Mouse (Mus musculus): ENCODE data around the gene Rnf40. TPM values are rescaled to one million over a fixed set of nuclear protein-coding genes. Genes with fewer than 3 reads are reported as not detected.

Rnf40 gene
- polyA plus RNA-seq, 2 experiments: 42.5 to 51.9 TPM

GRCm38 (mm10) chr7:127591108-127591507 is 2.5 kb downstream of the Rnf40 start:
- Histone ChIP-seq H3K9ac (ENCODE audit: low read depth, low read length, severe bottlenecking) (no peak overlapping the region), H3K27me3 (ENCODE audit: control insufficient read depth, insufficient read depth, low read length) (no peaks in the 10 kb centered on the region), H3K9me3 (ENCODE audit: control insufficient read depth, low read length) (no peaks in the 10 kb centered on the region), H3K4me2 (replicated peaks; ENCODE audit: low read depth, low read length, severe bottlenecking) (no peak overlapping the region), H3K36me3 (ENCODE audit: control insufficient read depth, insufficient read depth, low read length) (peaks cover 66% of the 10 kb centered on the region), H3K27ac (replicated peaks; ENCODE audit: low read depth, low read length) (no peak overlapping the region), H3K4me1 (ENCODE audit: control insufficient read depth, insufficient read depth, low read length) (peaks cover 10% of the 10 kb centered on the region; the same call in 1 of the 2 replicates), H3K4me3 (replicated peaks; ENCODE audit: low read length) (no peak overlapping the region)
- DNase-seq (ENCODE audit: low spot score) (no peak), ATAC-seq (ENCODE audit: low FRiP score, low read depth) (no peak)
- WGBS: 87% methylated on average over 10 of the region's 10 CpGs
- TF ChIP-seq POLR2A (IDR thresholded peaks at IDR 0.05; ENCODE audit: borderline replicate concordance, extremely low read depth, insufficient read depth, insufficient read length): no peak

GRCm38 (mm10) chr7:127592575-127592974 is 4.0 kb downstream of the Rnf40 start:
- DNase-seq (ENCODE audit: low spot score) (no peak), ATAC-seq (ENCODE audit: low FRiP score, low read depth) (no peak)
- H3K4me3 ChIP-seq (replicated peaks; ENCODE audit: low read length): no peak overlapping the region
- TF ChIP-seq POLR2A (IDR thresholded peaks at IDR 0.05; ENCODE audit: borderline replicate concordance, extremely low read depth, insufficient read depth, insufficient read length): no peak
- no peak overlapping the region for H3K9ac ChIP-seq (ENCODE audit: low read depth, low read length, severe bottlenecking)
- H3K4me2 ChIP-seq (replicated peaks; ENCODE audit: low read depth, low read length, severe bottlenecking): no peak overlapping the region
- no peak overlapping the region for H3K27ac ChIP-seq (replicated peaks; ENCODE audit: low read depth, low read length)
- H3K27me3 ChIP-seq (ENCODE audit: control insufficient read depth, insufficient read depth, low read length): no peaks in the 10 kb centered on the region
- H3K4me1 ChIP-seq (ENCODE audit: control insufficient read depth, insufficient read depth, low read length): peaks cover 6% of the 10 kb centered on the region; the same call in 1 of the 2 replicates
- H3K36me3 ChIP-seq (ENCODE audit: control insufficient read depth, insufficient read depth, low read length): peaks cover 80% of the 10 kb centered on the region
- 90% methylated on average over 14 of the region's 14 CpGs for WGBS
- no peaks in the 10 kb centered on the region for H3K9me3 ChIP-seq (ENCODE audit: control insufficient read depth, low read length)

- DNase-seq (ENCODE audit: low spot score) (no peak), ATAC-seq (ENCODE audit: low FRiP score, low read depth) (no peak)
- H3K36me3 ChIP-seq (ENCODE audit: control insufficient read depth, insufficient read depth, low read length): peaks cover 99% of the 10 kb centered on the region
- no peaks in the 10 kb centered on the region for H3K4me1 ChIP-seq (ENCODE audit: control insufficient read depth, insufficient read depth, low read length)
- WGBS: 96% methylated on average over 17 of the region's 17 CpGs
- H3K27ac ChIP-seq (replicated peaks; ENCODE audit: low read depth, low read length): no peak overlapping the region
- H3K4me2 ChIP-seq (replicated peaks; ENCODE audit: low read depth, low read length, severe bottlenecking): no peak overlapping the region
- no peak overlapping the region for H3K9ac ChIP-seq (ENCODE audit: low read depth, low read length, severe bottlenecking)
- no peaks in the 10 kb centered on the region for H3K27me3 ChIP-seq (ENCODE audit: control insufficient read depth, insufficient read depth, low read length)
- no peak overlapping the region for H3K4me3 ChIP-seq (replicated peaks; ENCODE audit: low read length)
- H3K9me3 ChIP-seq (ENCODE audit: control insufficient read depth, low read length): no peaks in the 10 kb centered on the region
- no peak for TF ChIP-seq POLR2A (IDR thresholded peaks at IDR 0.05; ENCODE audit: borderline replicate concordance, extremely low read depth, insufficient read depth, insufficient read length)
These were observed 8.2 kb downstream of the Rnf40 start for GRCm38 (mm10) chr7:127596747-127597146.

- no peak overlapping the region for H3K4me2 ChIP-seq (replicated peaks; ENCODE audit: low read depth, low read length, severe bottlenecking)
- WGBS: 93% methylated on average over 7 of the region's 7 CpGs
- no peaks in the 10 kb centered on the region for H3K27me3 ChIP-seq (ENCODE audit: control insufficient read depth, insufficient read depth, low read length)
- H3K9ac ChIP-seq (ENCODE audit: low read depth, low read length, severe bottlenecking): no peak overlapping the region
- ATAC-seq (ENCODE audit: low FRiP score, low read depth) (no peak), DNase-seq (ENCODE audit: low spot score) (no peak)
- H3K9me3 ChIP-seq (ENCODE audit: control insufficient read depth, low read length): no peaks in the 10 kb centered on the region
- TF ChIP-seq POLR2A (IDR thresholded peaks at IDR 0.05; ENCODE audit: borderline replicate concordance, extremely low read depth, insufficient read depth, insufficient read length): no peak
- no peak overlapping the region for H3K27ac ChIP-seq (replicated peaks; ENCODE audit: low read depth, low read length)
- no peak overlapping the region for H3K4me3 ChIP-seq (replicated peaks; ENCODE audit: low read length)
- no peaks in the 10 kb centered on the region for H3K4me1 ChIP-seq (ENCODE audit: control insufficient read depth, insufficient read depth, low read length)
- peaks cover 98% of the 10 kb centered on the region for H3K36me3 ChIP-seq (ENCODE audit: control insufficient read depth, insufficient read depth, low read length)
These were observed 12.0 kb downstream of the Rnf40 start for GRCm38 (mm10) chr7:127600612-127601011.

GRCm38 (mm10) chr7:127601735-127602134 is 13.2 kb downstream of the Rnf40 start:
- Histone ChIP-seq H3K4me3 (replicated peaks; ENCODE audit: low read length) (no peak overlapping the region), H3K27me3 (ENCODE audit: control insufficient read depth, insufficient read depth, low read length) (no peaks in the 10 kb centered on the region), H3K27ac (replicated peaks; ENCODE audit: low read depth, low read length) (no peak overlapping the region), H3K9me3 (ENCODE audit: control insufficient read depth, low read length) (no peaks in the 10 kb centered on the region), H3K36me3 (ENCODE audit: control insufficient read depth, insufficient read depth, low read length) (peaks cover 96% of the 10 kb centered on the region), H3K9ac (ENCODE audit: low read depth, low read length, severe bottlenecking) (no peak overlapping the region), H3K4me1 (ENCODE audit: control insufficient read depth, insufficient read depth, low read length) (no peaks in the 10 kb centered on the region), H3K4me2 (replicated peaks; ENCODE audit: low read depth, low read length, severe bottlenecking) (no peak overlapping the region)
- no peak for TF ChIP-seq POLR2A (IDR thresholded peaks at IDR 0.05; ENCODE audit: borderline replicate concordance, extremely low read depth, insufficient read depth, insufficient read length)
- WGBS: 88% methylated on average over 4 of the region's 4 CpGs
- DNase-seq (ENCODE audit: low spot score) (no peak), ATAC-seq (ENCODE audit: low FRiP score, low read depth) (no peak)

- WGBS: 82% methylated on average over 2 of the region's 2 CpGs
- Histone ChIP-seq H3K9me3 (ENCODE audit: control insufficient read depth, low read length) (no peaks in the 10 kb centered on the region), H3K4me2 (replicated peaks; ENCODE audit: low read depth, low read length, severe bottlenecking) (no peak overlapping the region), H3K4me1 (ENCODE audit: control insufficient read depth, insufficient read depth, low read length) (no peaks in the 10 kb centered on the region), H3K9ac (ENCODE audit: low read depth, low read length, severe bottlenecking) (no peak overlapping the region), H3K36me3 (ENCODE audit: control insufficient read depth, insufficient read depth, low read length) (peaks cover 93% of the 10 kb centered on the region), H3K4me3 (replicated peaks; ENCODE audit: low read length) (no peak overlapping the region), H3K27ac (replicated peaks; ENCODE audit: low read depth, low read length) (no peak overlapping the region), H3K27me3 (ENCODE audit: control insufficient read depth, insufficient read depth, low read length) (no peaks in the 10 kb centered on the region)
- ATAC-seq (ENCODE audit: low FRiP score, low read depth) (no peak), DNase-seq (ENCODE audit: low spot score) (no peak)
- TF ChIP-seq POLR2A (IDR thresholded peaks at IDR 0.05; ENCODE audit: borderline replicate concordance, extremely low read depth, insufficient read depth, insufficient read length): no peak
These were observed 14.3 kb downstream of the Rnf40 start for GRCm38 (mm10) chr7:127602903-127603302.
